Mouse (Mus musculus) midbrain, embryonic 14.5 days (tissue): Measurements from ENCODE around the gene Ewsr1. TPM values are rescaled to one million over a fixed set of nuclear protein-coding genes. Genes with fewer than 3 reads are reported as not detected.

Source experiments
- ATAC-seq: fragments of 200-750 bp; cut with Nextera tagmentation; 2 replicates; pipeline ENCODE4 v1.8.0; 2017; ENCODE audit warnings: moderate number of reproducible peaks, moderate library complexity; ENCODE audit not compliant: low FRiP score, low TSS enrichment
- DNase-seq: peaks from one replicate; pipeline ENCODE4 v3.0.0-alpha.2; 2015
- H3K27ac ChIP-seq: fragments of 300-500 bp; sonication (generic); replicated peaks from 2 replicates; pipeline ENCODE4 v1.5.1; 2014; ENCODE audit warnings: mild to moderate bottlenecking, low read depth, low read length, moderate library complexity
- H3K27me3 ChIP-seq: fragments of 300-500 bp; sonication (generic); 2 replicates; pipeline ENCODE4 v1.6.1; 2014; ENCODE audit warnings: low read length, control low read depth, mixed read lengths; ENCODE audit not compliant: control insufficient read depth, insufficient read depth
- H3K36me3 ChIP-seq: fragments of 300-500 bp; sonication (generic); 2 replicates; pipeline ENCODE4 v1.6.1; 2014; ENCODE audit warnings: low read length, control low read depth; ENCODE audit not compliant: control insufficient read depth, insufficient read depth
- H3K4me1 ChIP-seq: fragments of 300-500 bp; sonication (generic); 2 replicates; pipeline ENCODE4 v1.6.1; 2014; ENCODE audit warnings: mild to moderate bottlenecking, antibody characterized with exemption, low read length, control low read depth; ENCODE audit not compliant: control insufficient read depth, insufficient read depth
- H3K4me2 ChIP-seq: fragments of 300-500 bp; sonication (generic); 2 replicates; pipeline ENCODE4 v1.6.1; 2014; ENCODE audit warnings: mild to moderate bottlenecking, low read length, moderate library complexity
- H3K4me3 ChIP-seq: fragments of 300-500 bp; sonication (generic); replicated peaks from 2 replicates; pipeline ENCODE4 v1.5.1; 2014; ENCODE audit warnings: low read depth, low read length
- H3K9ac ChIP-seq: fragments of 300-500 bp; sonication (generic); replicated peaks from 2 replicates; pipeline ENCODE4 v1.6.1; 2014; ENCODE audit warnings: mild to moderate bottlenecking, low read length, moderate library complexity
- H3K9me3 ChIP-seq: fragments of 300-500 bp; sonication (generic); 2 replicates; pipeline ENCODE4 v1.6.1; 2016; ENCODE audit warnings: low read length, control low read depth, mixed read lengths; ENCODE audit not compliant: control insufficient read depth
- whole genome bisulfite sequencing: fragments of 180-500 bp; shearing (Covaris S2); extraction: QIAGEN DNeasy Blood & Tissue Kit; methylation state at CpG from one replicate; pipeline ENCODE4 v1.1.7; 2014; 5-methylcytosine and 5-hydroxymethylcytosine counted together
- polyA plus RNA-seq: library from polyadenylated mRNA; unstranded; fragments of >200 nt; fragmentation: Nextera tagmentation; extraction: Ambion mirVana; gene quantifications from 2 replicates; pipeline ENCODE4 v1.2.1, GENCODE M21; 2014

Gene Ewsr1
- polyA plus RNA-seq, 1 experiment from 2014 or later, result 346 TPM

GRCm38 (mm10) chr11:5042645-5043381 lies 56.3 kb downstream of the Ewsr1 start:
- Histone ChIP-seq H3K4me1 (no peaks in the 10 kb centered on the region), H3K9ac (no peak overlapping the region), H3K36me3 (peaks cover 47% of the 10 kb centered on the region), H3K4me2 (no peak overlapping the region), H3K27me3 (no peaks in the 10 kb centered on the region), H3K27ac (no peak overlapping the region), H3K9me3 (no peaks in the 10 kb centered on the region), H3K4me3 (no peak overlapping the region)
- no peak for DNase-seq
- no peak for ATAC-seq
- WGBS, result 91% methylated on average over 8 of the region's 8 CpGs

- 88% methylated on average over 18 of the region's 18 CpGs for WGBS
- Histone ChIP-seq H3K4me3 (no peak overlapping the region), H3K9me3 (no peaks in the 10 kb centered on the region), H3K4me2 (no peak overlapping the region), H3K36me3 (peaks cover 62% of the 10 kb centered on the region), H3K9ac (no peak overlapping the region), H3K27me3 (no peaks in the 10 kb centered on the region), H3K4me1 (no peaks in the 10 kb centered on the region), H3K27ac (no peak overlapping the region)
- no peak for DNase-seq
- ATAC-seq, result no peak
Measured at GRCm38 (mm10) chr11:5041144-5041780, 57.8 kb downstream of the Ewsr1 start.

GRCm38 (mm10) chr11:5040585-5040984 lies 58.5 kb downstream of the Ewsr1 start:
- no peak for ATAC-seq
- Histone ChIP-seq H3K9ac (no peak overlapping the region), H3K4me2 (no peak overlapping the region), H3K36me3 (peaks cover 69% of the 10 kb centered on the region), H3K27me3 (no peaks in the 10 kb centered on the region), H3K4me1 (no peaks in the 10 kb centered on the region), H3K9me3 (no peaks in the 10 kb centered on the region), H3K4me3 (no peak overlapping the region), H3K27ac (no peak overlapping the region)
- no peak for DNase-seq
- WGBS, result 95% methylated on average over 5 of the region's 5 CpGs

GRCm38 (mm10) chr11:5037146-5037854 lies 61.8 kb downstream of the Ewsr1 start:
- no peak for ATAC-seq
- Histone ChIP-seq H3K4me1 (no peaks in the 10 kb centered on the region), H3K36me3 (peaks cover 100% of the 10 kb centered on the region), H3K27me3 (no peaks in the 10 kb centered on the region), H3K4me2 (no peak overlapping the region), H3K4me3 (no peak overlapping the region), H3K9me3 (no peaks in the 10 kb centered on the region), H3K27ac (no peak overlapping the region), H3K9ac (no peak overlapping the region)
- 86% methylated on average over 8 of the region's 8 CpGs for WGBS
- DNase-seq, result no peak

- WGBS, result 92% methylated on average over 4 of the region's 4 CpGs
- DNase-seq (no peak), ATAC-seq (no peak)
- Histone ChIP-seq H3K9me3 (no peaks in the 10 kb centered on the region), H3K4me1 (no peaks in the 10 kb centered on the region), H3K4me3 (no peak overlapping the region), H3K9ac (no peak overlapping the region), H3K4me2 (no peak overlapping the region), H3K27ac (no peak overlapping the region), H3K36me3 (peaks cover 100% of the 10 kb centered on the region), H3K27me3 (no peaks in the 10 kb centered on the region)
Measured at GRCm38 (mm10) chr11:5035421-5035820, 63.6 kb downstream of the Ewsr1 start.

- Histone ChIP-seq H3K4me2 (no peak overlapping the region), H3K9me3 (no peaks in the 10 kb centered on the region), H3K36me3 (peaks cover 99% of the 10 kb centered on the region), H3K4me1 (no peaks in the 10 kb centered on the region), H3K4me3 (no peak overlapping the region), H3K27me3 (no peaks in the 10 kb centered on the region), H3K9ac (no peak overlapping the region), H3K27ac (no peak overlapping the region)
- DNase-seq (no peak), ATAC-seq (no peak)
- WGBS, result 92% methylated on average over 3 of the region's 3 CpGs
Measured at GRCm38 (mm10) chr11:5033136-5033535, 65.9 kb downstream of the Ewsr1 start.

DNA sequence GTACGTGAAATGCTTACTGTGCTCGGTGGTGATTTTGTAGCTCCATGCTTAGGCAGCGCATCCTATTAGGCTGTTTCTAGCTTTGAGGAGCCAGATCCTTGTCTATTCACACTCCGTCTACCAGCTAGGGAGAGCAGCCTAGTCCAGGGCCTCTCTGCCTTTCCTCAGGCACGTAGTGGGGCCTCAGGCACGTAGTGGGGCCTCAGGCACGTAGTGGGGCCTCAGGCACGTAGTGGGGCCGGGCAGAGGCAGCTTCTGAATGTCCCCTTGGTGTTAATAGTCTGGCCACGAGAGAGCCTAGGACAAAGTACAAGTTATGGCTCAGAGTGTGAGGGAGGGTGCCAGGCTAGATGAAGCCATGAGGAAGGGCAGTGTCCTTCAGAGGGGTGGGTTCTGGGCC lies 66.4 kb downstream of the Ewsr1 start:
- Histone ChIP-seq H3K36me3 (peaks cover 99% of the 10 kb centered on the region), H3K9me3 (no peaks in the 10 kb centered on the region), H3K27me3 (no peaks in the 10 kb centered on the region), H3K4me1 (no peaks in the 10 kb centered on the region), H3K9ac (no peak overlapping the region), H3K4me2 (no peak overlapping the region), H3K4me3 (no peak overlapping the region), H3K27ac (no peak overlapping the region)
- ATAC-seq (no peak), DNase-seq (no peak)
- 94% methylated on average over 10 of the region's 10 CpGs for whole genome bisulfite sequencing

GRCm38 (mm10) chr11:5028228-5028627 lies 70.8 kb downstream of the Ewsr1 start:
- H3K4me3 ChIP-seq, result no peak overlapping the region
- H3K36me3 ChIP-seq, result peaks cover 99% of the 10 kb centered on the region
- no peak for ATAC-seq
- DNase-seq, result no peak
- H3K9me3 ChIP-seq, result no peaks in the 10 kb centered on the region
- H3K27ac ChIP-seq, result no peak overlapping the region
- no peak overlapping the region for H3K9ac ChIP-seq
- 98% methylated on average over 7 of the region's 7 CpGs for WGBS
- H3K4me1 ChIP-seq, result no peaks in the 10 kb centered on the region
- no peak overlapping the region for H3K4me2 ChIP-seq
- no peaks in the 10 kb centered on the region for H3K27me3 ChIP-seq
